ENCODE assay signal across 25 mouse cellular contexts in the genomic region with DNA sequence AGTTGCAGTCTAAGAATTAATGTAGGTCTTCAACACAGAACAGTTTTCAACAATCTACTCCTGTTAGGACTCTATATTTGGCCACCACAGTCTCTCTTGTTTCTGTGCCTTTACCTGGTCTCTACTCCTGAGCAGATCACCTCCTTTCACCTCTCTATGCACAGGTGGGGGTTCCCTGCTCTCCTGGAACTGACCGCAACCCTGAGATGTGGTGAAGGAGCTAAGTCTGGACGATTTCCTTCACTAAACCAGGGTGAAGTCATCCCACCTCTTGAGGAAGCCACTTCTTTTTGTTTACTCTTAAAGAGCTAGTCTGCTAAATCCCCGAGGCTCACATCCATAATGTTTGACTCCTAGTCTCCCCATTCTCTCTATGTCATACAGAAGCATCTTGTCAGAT.
"Had no signal": no experiment of that assay in that cellular context is flagged by ENCODE, and none has a peak within 500 bp of the region (broad histone marks: within the 10 kb centered on the region; RNA-seq: fewer than 3 reads in every experiment).

No protein-coding gene starts in this region.

- H3K9me3 ChIP-seq: embryonic facial prominence, embryonic 10.5 days; embryonic facial prominence, embryonic 12.5 days; embryonic facial prominence, embryonic 13.5 days; embryonic facial prominence, embryonic 15.5 days; forebrain, embryonic 10.5 days; forebrain, embryonic 12.5 days; forebrain, embryonic 13.5 days; forebrain, embryonic 15.5 days had no signal

- ATAC-seq: forebrain, embryonic 13.5 days; forebrain, embryonic 14.5 days; forebrain, embryonic 15.5 days; forebrain, embryonic 16.5 days; forebrain, postnatal 0 days had no signal

- H3K27me3 ChIP-seq: embryonic facial prominence, embryonic 12.5 days; embryonic facial prominence, embryonic 13.5 days; embryonic facial prominence, embryonic 15.5 days; forebrain, embryonic 12.5 days; forebrain, embryonic 13.5 days; forebrain, embryonic 15.5 days had no signal

- H3K36me3 ChIP-seq: embryonic facial prominence, embryonic 10.5 days; embryonic facial prominence, embryonic 12.5 days; embryonic facial prominence, embryonic 13.5 days; embryonic facial prominence, embryonic 15.5 days; forebrain, embryonic 10.5 days; forebrain, embryonic 12.5 days; forebrain, embryonic 15.5 days had no signal

- H3K9ac ChIP-seq: embryonic facial prominence, embryonic 12.5 days; embryonic facial prominence, embryonic 13.5 days; embryonic facial prominence, embryonic 15.5 days; forebrain, embryonic 12.5 days; forebrain, embryonic 13.5 days; forebrain, embryonic 15.5 days; forebrain, postnatal 0 days had no signal

- H3K27ac ChIP-seq: embryonic facial prominence, embryonic 10.5 days; embryonic facial prominence, embryonic 12.5 days; embryonic facial prominence, embryonic 13.5 days; embryonic facial prominence, embryonic 15.5 days; forebrain, embryonic 10.5 days; forebrain, embryonic 12.5 days; forebrain, embryonic 13.5 days; forebrain, embryonic 15.5 days; gastrocnemius, adult 2 months; heart, adult 2 months had no signal

- H3K4me1 ChIP-seq: forebrain, embryonic 12.5 days; forebrain, embryonic 13.5 days; forebrain, embryonic 15.5 days had no signal

- H3K4me2 ChIP-seq: embryonic facial prominence, embryonic 12.5 days; embryonic facial prominence, embryonic 13.5 days; embryonic facial prominence, embryonic 15.5 days; forebrain, embryonic 12.5 days; forebrain, embryonic 13.5 days; forebrain, embryonic 15.5 days had no signal

- H3K4me3 ChIP-seq: embryonic facial prominence, embryonic 10.5 days; embryonic facial prominence, embryonic 12.5 days; embryonic facial prominence, embryonic 13.5 days; embryonic facial prominence, embryonic 15.5 days; erythroblast, embryonic 14.5 days; forebrain, embryonic 10.5 days; forebrain, embryonic 12.5 days; forebrain, embryonic 13.5 days; forebrain, embryonic 15.5 days; gastrocnemius, adult 2 months; heart, adult 2 months had no signal

- DNase-seq: cerebellum, adult 9-11 months; cerebellum, postnatal 10 days; cerebellum, postnatal 14 days; cerebellum, postnatal 25 days; cerebellum, postnatal 36 days; embryo, embryonic 11 days; forebrain, postnatal 0 days; gastrocnemius, adult 2 months; gastrocnemius, postnatal 10 days; gastrocnemius, postnatal 14 days; gastrocnemius, postnatal 25 days; gastrocnemius, postnatal 36 days; heart, adult 18-20 months; heart, adult 2 months had no signal
